Mouse (Mus musculus): ENCODE results near the gene T2. TPM values are rescaled to one million over a fixed set of nuclear protein-coding genes. Genes with fewer than 3 reads are reported as not detected.
"Not testable (repeated sequence)": the region's sequence is repeated elsewhere in the genome, so short reads cannot be mapped to it uniquely, and the experiment has no call there.

Gene T2
- total and polyA plus RNA-seq, 3 experiments: 0.36 to 1.1 (median 0.47) TPM

- 75% methylated on average over 7 of the region's 7 CpGs for WGBS
- no peaks in the 10 kb centered on the region for H3K36me3 ChIP-seq (ENCODE audit: control insufficient read depth, insufficient read depth, low read length)
- TF ChIP-seq POLR2A (IDR thresholded peaks at IDR 0.05; ENCODE audit: insufficient read depth, low read depth, low read length): no peak
- TF ChIP-seq CTCF (IDR thresholded peaks at IDR 0.05): peak; percentile 60
- no peak for TF ChIP-seq EP300 (IDR thresholded peaks at IDR 0.05; ENCODE audit: insufficient read depth, low read depth, low read length)
- H3K79me2 ChIP-seq (replicated peaks; ENCODE audit: control insufficient read depth, insufficient read depth, low read length): no peaks in the 10 kb centered on the region
- no peak overlapping the region for H3K27ac ChIP-seq
- intact Hi-C loops (cut with DNase I): no loop called here
- DNase-seq: no peak
- H3K9ac ChIP-seq (ENCODE audit: low read depth, low read length): no peak overlapping the region
- no peaks in the 10 kb centered on the region for H3K27me3 ChIP-seq (ENCODE audit: control insufficient read depth, insufficient read depth, low read length)
- no peaks in the 10 kb centered on the region for H3K4me1 ChIP-seq (ENCODE audit: control insufficient read depth, insufficient read depth, low read length)
- H3K4me3 ChIP-seq: no peak overlapping the region
Measured at GRCm38 (mm10) chr17:8328511-8329174, 27.1 kb upstream of the T2 start.

GRCm38 (mm10) chr17:8330602-8331001 is 25.2 kb upstream of the T2 start:
- intact Hi-C loops (cut with DNase I): no loop called here
- H3K27me3 ChIP-seq (ENCODE audit: control insufficient read depth, insufficient read depth, low read length): no peaks in the 10 kb centered on the region
- H3K79me2 ChIP-seq (replicated peaks; ENCODE audit: control insufficient read depth, insufficient read depth, low read length): no peaks in the 10 kb centered on the region
- DNase-seq: no peak
- no peak overlapping the region for H3K4me3 ChIP-seq
- TF ChIP-seq CTCF (IDR thresholded peaks at IDR 0.05): no peak
- no peak for TF ChIP-seq EP300 (IDR thresholded peaks at IDR 0.05; ENCODE audit: insufficient read depth, low read depth, low read length)
- TF ChIP-seq POLR2A (IDR thresholded peaks at IDR 0.05; ENCODE audit: insufficient read depth, low read depth, low read length): no peak
- 75% methylated on average over 5 of the region's 5 CpGs for WGBS
- no peaks in the 10 kb centered on the region for H3K36me3 ChIP-seq (ENCODE audit: control insufficient read depth, insufficient read depth, low read length)
- H3K27ac ChIP-seq: no peak overlapping the region
- H3K4me1 ChIP-seq (ENCODE audit: control insufficient read depth, insufficient read depth, low read length): no peaks in the 10 kb centered on the region
- no peak overlapping the region for H3K9ac ChIP-seq (ENCODE audit: low read depth, low read length)

- DNase-seq; intact Hi-C loops (cut with DNase I); H3K4me1 ChIP-seq (ENCODE audit: control insufficient read depth, insufficient read depth, low read length); H3K9ac ChIP-seq (ENCODE audit: low read depth, low read length); H3K79me2 ChIP-seq (replicated peaks; ENCODE audit: control insufficient read depth, insufficient read depth, low read length); H3K4me3 ChIP-seq; H3K27ac ChIP-seq; H3K36me3 ChIP-seq (ENCODE audit: control insufficient read depth, insufficient read depth, low read length): not testable (repeated sequence)
- 100% methylated on average over 1 of the region's 5 CpGs for WGBS
- H3K27me3 ChIP-seq (ENCODE audit: control insufficient read depth, insufficient read depth, low read length): peaks cover 16% of the 10 kb centered on the region
Measured at GRCm38 (mm10) chr17:8337159-8337558, 18.6 kb upstream of the T2 start, which contains the start of gene Prr18. TSS of gene Prr18 (plus strand) at chr17:8337459.

- Histone ChIP-seq H3K4me1 (ENCODE audit: control insufficient read depth, insufficient read depth, low read length) (peaks cover 2% of the 10 kb centered on the region; the same call in 1 of the 2 replicates), H3K27ac (no peak overlapping the region), H3K36me3 (ENCODE audit: control insufficient read depth, insufficient read depth, low read length) (no peaks in the 10 kb centered on the region), H3K9ac (ENCODE audit: low read depth, low read length) (no peak overlapping the region), H3K4me3 (no peak overlapping the region), H3K79me2 (replicated peaks; ENCODE audit: control insufficient read depth, insufficient read depth, low read length) (no peaks in the 10 kb centered on the region), H3K27me3 (ENCODE audit: control insufficient read depth, insufficient read depth, low read length) (peaks cover 16% of the 10 kb centered on the region)
- no peak for DNase-seq
- no peak for TF ChIP-seq EP300 (IDR thresholded peaks at IDR 0.05; ENCODE audit: insufficient read depth, low read depth, low read length)
- TF ChIP-seq CTCF (IDR thresholded peaks at IDR 0.05): no peak
- no peak for TF ChIP-seq POLR2A (IDR thresholded peaks at IDR 0.05; ENCODE audit: insufficient read depth, low read depth, low read length)
- intact Hi-C loops (cut with DNase I): no loop called here
- WGBS: 24% methylated on average over 8 of the region's 8 CpGs
Measured at GRCm38 (mm10) chr17:8339666-8340374, 16.0 kb upstream of the T2 start.

- intact Hi-C loops (cut with DNase I): no loop called here
- H3K4me1 ChIP-seq (ENCODE audit: control insufficient read depth, insufficient read depth, low read length): peaks cover 2% of the 10 kb centered on the region; the same call in 1 of the 2 replicates
- H3K79me2 ChIP-seq (replicated peaks; ENCODE audit: control insufficient read depth, insufficient read depth, low read length): no peaks in the 10 kb centered on the region
- peaks cover 16% of the 10 kb centered on the region for H3K27me3 ChIP-seq (ENCODE audit: control insufficient read depth, insufficient read depth, low read length)
- TF ChIP-seq EP300 (IDR thresholded peaks at IDR 0.05; ENCODE audit: insufficient read depth, low read depth, low read length): no peak
- peak; percentile 20 to 39 for DNase-seq
- under 1% methylated on average over 85 of the region's 92 CpGs for WGBS
- H3K36me3 ChIP-seq (ENCODE audit: control insufficient read depth, insufficient read depth, low read length): no peaks in the 10 kb centered on the region
- H3K9ac ChIP-seq (ENCODE audit: low read depth, low read length): peak overlapping the region; percentile 35
- no peak overlapping the region for H3K27ac ChIP-seq
- H3K4me3 ChIP-seq: peak overlapping the region; percentile 47
Measured at GRCm38 (mm10) chr17:8340407-8341359, 15.1 kb upstream of the T2 start.
